Mouse (Mus musculus) right cerebral cortex, postnatal 14 days (tissue): Measurements from ENCODE around the gene Guca2b.
A peak's percentile ranks its signal among the peaks of the same experiment; 100 is the strongest.
"Not testable (repeated sequence)": the region's sequence is repeated elsewhere in the genome, so short reads cannot be mapped to it uniquely, and the experiment has no call there.

ENCODE experiments used
- DNase-seq: peaks from one replicate; pipeline ENCODE4 v3.0.0; 2022

The Guca2b gene

DNA sequence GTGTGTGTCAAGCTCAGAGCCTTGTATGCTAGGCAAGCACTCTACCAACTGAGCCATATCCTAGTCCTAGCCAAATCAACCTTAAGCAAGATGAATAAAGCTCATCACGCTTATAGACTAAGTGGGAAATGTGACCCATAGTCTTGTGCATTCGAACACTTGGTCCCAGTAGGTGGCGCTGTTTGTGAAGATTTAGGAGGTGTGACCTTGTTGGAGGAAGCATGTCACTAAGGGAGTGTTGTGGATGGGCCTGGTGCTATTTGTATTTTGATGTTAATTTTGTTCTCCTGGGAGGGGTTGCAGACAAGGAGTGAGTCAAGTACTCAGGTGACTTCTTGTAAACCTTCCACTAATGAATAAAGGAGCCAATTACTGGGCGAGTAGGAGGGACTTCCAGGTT lies 16.1 kb downstream of the Guca2b start:
- no peak for DNase-seq

DNA sequence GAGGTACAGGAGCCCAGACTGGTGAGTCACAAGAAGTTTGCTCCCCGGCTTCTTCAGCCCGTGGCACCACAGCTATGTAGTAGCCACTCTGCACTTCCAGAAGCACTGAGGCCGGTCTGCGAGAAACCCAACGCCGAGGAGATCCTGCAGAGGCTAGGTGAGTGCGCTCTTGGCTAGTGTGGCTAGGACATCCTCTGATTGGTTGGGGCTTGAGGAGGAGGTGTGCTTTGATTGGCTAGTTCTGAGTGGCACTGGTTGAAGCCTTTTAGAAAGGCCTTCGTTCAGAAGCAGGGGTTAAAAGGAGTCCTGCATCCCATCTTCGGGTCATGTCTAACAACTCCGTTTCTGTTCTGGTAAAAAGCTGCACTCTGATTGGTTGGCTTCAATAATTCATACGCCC lies 20.1 kb downstream of the Guca2b start:
- DNase-seq = no peak

DNA sequence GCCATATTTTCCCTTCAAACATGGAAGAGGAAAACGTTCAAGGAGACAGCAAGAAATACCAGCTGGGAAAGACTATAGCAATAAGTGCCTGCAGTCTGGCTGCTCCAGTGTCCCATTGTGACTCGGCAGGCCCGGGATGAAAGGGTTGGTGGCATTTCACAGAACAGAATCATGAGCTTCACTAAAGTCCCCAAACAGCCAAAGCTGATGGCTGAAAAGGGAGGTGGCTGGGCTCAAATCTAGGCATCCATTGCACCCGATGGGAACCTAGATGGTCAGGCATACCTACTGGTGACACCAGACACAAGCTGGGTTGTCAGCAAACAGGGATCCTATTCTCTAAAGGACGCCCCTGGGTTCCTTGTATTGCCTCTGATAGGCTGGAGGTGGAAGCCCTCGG lies 20.8 kb downstream of the Guca2b start:
- no peak for DNase-seq

DNA sequence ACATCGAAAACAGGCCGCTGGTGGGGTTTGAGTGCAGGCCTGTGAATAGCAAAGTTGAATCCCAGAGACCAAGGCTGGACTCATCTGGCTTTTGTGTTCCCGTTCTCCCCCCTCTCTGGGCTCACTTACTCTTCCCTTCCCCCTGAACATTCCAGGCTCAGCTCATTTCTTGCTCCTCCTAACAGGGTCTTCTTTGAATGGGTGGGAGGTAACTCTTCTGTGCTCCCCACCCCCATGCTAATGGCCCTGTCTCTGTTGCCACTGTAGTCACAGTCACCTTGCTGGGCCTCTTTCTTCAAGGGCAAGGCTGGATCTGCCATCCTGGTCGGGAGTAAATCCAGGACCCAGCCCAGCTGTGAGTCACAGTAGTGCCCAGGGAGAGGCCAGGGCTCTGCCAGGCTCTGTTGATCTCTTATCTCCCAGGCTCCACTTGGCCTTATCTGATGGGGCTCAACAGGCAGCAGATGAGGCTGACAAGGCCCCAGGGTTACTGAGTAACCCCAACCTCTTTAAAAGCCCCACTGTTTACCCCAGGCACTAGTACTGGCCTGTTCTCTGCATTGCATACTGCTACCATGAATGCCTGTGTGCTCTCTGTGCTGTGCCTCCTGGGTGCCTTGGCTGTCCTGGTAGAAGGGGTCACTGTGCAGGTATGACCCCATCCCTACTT lies 21.4 kb downstream of the Guca2b start, which contains the start of gene Guca2a:
Gene Guca2a, plus strand, starts transcription at position 529 of the 670 bp plus-strand sequence.
- DNase-seq = no peak

DNA sequence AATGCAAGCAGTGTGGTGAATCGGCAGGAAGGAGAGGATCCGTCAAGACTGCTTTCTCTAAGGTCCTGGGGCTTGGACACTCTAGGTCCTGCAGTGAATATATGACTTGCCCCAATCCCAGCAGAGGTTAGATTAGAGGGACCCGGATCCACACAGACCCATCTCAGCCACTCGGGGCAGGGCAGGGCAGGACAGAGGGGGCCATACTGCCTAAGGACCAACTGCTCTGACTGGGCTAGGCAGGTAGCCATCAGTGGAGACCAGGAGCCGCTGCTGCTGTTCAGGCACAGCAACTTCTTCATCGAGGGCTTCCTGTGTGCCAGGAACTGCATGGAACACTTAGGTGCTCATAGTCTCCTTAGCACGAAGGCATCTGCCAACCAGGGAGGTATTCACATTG lies 22.0 kb downstream of the Guca2b start:
- no peak for DNase-seq

DNA sequence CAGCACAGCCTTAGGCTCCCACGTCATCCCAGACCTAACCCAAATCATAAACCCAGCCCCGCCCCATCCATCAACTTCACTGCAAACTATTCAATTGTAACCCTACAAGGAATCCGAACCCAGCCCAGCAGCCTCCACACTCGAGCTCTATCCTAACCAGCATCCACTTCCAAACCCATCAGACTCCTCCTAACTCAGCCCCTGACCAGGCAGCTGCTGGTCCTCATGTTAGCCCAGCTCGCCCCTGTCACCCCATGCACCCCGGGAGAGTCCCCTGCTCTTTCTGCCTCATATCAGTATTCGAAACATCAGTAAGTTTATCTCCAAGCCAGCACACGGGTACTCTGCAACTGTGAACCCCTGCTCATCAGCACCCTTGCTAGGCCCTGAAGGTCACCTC lies 23.1 kb downstream of the Guca2b start:
- no peak for DNase-seq

DNA sequence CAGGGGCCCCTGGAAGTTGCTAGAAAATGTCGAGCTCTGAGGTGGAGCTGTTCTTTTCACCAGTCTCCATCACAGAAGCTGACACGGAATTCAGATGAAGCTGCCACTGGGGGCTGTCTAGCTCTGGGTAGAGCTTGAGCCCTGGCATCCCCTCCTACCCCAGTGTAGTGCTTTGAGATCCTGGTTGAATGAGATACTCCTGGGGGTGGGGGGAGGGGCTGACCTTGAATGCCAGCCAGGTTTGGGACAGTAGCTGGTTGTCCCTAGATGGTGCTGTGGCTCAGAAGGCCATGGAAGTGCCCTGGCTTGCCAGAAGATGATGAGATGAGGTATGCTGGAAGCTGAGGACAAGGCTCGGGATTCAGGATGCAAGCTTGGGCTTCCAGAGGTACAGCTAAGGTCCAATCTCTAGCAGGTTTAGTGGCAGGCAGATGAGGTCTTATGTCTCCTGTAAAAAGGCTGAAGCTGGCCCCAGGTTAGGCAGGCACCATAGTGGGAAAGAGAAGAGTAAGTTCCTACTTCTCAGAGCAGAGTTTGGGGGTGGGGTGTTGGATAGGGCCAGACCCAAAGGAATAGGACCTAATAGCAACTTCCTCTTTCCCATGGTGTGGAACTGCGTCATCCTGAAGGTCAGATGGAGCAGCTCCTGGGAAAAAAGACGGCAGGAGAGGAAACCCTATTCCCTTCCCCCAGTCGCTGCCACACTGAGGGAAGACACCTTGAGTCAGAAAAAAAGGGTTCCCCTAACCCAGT lies 23.7 kb downstream of the Guca2b start:
- no peak for DNase-seq

DNA sequence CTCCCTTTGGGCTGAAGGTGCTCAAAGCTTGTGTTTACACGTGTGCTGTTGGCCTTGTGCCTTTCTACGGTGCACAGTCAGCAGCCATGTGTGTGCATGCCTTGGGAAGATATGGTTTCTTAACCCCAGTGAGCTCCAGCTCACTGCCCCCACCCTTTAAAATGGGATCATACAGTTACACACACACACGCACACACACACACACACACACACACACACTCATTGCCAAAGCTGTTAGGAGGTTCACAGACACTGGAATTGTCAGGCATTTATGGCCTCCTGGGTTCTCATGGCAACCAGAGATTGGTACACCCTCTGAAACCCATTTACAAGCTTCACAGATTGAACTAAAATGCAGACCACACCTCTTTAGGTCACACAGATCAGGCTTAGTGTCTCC lies 24.8 kb downstream of the Guca2b start:
- DNase-seq = no peak

DNA sequence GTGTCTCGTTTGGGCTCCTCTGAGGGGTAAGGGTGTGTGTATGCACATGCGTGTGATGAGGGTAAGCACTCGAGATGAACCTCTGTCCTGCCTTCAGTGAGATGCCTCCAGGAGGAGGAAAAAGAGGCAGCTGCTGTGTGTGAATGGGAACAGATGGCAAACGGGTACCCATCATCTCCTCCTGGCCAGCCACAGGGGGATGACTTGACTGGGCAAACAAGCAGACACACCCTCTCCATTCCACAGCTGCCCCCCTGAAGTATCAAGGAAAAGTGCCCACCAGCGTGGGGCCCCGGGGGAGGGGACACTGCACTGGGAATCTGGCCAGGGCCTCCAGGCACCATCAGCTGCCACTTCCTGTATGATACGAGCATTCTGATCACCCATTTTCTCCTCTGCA lies 25.4 kb downstream of the Guca2b start:
- no peak for DNase-seq

DNA sequence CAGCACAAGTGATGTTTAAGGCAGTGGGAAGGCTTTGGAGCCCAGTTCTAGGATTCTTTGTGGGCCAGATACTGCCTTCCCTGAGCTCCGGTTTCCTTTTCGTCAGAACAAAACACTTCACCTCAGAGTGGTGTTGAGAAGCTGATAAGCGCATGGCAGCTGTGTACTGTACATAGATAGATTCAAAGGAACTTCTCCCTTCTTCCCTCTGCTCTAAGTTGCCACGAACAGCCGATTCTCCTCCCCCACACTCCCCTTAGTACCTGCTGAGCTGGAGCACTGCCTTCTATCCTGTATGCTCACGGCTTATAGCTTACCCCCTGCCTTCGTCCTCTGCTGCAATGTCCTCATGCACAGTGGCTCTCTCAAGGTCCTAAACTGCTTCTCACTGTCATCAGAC lies 26.0 kb downstream of the Guca2b start:
- no peak for DNase-seq

DNA sequence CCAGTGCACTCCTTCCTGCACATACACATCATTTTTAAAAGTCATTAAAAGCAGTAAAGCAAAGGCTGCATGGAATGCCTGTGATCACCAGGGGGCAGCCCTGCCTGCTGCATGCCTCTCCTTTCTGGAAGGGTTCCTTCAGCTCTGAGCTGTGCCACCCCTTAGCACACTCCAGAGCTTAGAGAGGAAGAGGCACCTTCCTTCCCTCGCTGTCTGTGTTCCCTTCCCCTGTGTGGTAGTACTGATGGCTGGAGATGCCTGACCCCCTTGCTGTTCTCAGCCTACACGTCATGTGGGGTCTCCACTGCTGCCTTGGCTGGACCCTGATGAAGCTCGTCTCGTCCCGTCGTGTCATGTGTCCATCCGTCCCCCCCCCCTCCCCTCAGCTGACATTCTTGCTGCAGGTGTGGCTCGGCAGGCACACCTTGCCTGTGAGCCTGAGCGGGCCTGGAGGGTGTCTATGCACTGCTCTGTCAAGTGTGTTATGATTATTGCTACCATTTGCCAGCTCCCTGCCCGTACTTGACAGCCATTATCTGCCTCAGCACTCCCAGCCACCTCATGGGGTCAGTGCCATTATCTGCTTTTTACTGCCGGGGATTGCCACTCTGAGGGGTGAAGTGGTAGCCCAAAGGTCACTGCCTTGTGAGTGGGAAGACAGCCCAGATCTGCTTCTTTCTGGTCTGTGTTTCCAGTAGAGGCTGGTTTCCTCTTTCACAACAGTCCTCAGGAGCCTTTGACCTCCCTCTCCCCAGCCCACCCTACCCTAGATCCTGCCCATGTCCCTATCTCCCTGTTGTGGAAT lies 27.4 kb downstream of the Guca2b start:
- peak; percentile 64 for DNase-seq

DNA sequence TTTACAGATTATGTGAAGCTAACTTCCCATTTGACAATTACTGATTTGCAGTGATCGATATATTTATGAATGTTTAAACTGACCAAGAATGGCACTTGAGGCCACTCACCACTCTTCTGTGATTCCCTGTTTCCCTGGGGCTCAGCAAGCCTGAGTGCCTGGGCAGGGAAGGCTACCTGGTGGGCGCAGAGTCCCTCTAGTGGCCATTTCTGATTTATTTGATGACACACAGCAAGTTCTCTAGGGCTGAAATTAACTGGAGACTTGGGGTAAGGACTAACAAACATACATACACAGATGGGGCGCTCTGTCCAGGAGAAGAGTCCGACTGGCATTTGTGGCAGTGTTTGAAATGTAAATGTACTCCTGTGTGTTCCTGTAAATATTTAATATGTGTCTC lies 30.4 kb downstream of the Guca2b start:
- not testable (repeated sequence) for DNase-seq

DNA sequence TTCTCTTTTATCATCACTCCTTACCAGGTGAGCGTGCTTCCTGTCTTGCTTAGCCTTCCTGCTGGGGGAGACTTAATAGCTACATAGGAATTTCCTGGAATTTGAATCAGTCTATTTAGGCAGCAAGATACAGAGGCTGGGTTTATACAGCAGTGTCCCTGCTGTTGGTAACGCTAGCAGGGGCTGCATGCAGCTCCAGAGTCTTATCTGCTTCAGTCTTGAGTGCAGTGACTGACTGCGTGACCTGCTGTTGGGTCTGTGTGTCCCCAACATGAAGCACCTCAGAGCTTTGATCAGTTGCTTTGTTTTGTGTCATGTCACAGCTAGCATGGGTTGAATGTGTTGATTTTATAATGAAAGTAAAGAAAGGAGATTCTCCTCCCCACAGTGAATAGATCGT lies 31.4 kb downstream of the Guca2b start:
- no peak for DNase-seq

DNA sequence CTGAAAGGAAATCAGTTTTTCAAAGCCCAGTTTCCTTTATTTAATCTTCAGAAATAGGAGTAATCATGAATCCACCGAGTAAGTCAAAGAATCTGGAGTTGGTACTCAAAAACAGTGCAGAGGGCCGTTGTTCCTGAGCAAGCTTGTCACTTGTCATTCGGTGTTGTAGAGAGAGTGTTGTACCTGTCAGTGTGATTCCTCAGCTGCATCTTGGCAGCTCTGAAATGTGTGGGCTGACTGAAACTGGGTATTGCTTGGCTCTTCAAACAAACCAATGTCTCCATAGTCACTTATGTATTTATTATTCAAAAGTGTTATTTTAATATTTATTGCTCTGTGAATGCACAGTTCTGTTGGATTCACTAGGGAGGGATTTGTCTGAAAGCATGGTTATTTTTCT lies 31.9 kb downstream of the Guca2b start:
- no peak for DNase-seq

DNA sequence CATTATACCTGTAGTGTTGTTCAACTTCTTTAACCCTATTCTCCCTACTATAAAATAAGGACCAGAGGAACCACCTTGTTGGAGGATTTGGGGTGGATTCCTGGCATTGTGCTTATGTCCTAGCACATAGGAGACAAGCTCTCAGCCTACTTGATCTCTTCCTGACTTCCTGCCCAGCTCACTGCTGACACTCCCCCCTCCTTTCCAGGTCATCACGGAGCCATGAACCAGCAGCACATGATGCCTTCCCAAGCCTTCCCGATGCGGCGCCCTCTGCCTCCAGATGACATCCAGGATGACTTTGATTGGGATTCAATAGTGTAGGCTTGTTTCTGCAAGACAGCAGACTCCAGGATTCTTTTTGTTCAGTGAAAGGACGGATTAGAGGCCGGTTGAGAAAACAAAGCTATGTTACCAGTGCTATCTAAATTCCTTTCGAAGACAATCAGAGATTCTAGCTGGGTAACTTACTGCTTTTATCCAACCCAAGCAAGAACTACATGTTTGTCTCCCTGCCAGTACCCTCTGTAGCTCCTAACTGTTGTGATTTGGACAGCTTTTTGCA lies 32.6 kb downstream of the Guca2b start:
- DNase-seq = no peak

DNA sequence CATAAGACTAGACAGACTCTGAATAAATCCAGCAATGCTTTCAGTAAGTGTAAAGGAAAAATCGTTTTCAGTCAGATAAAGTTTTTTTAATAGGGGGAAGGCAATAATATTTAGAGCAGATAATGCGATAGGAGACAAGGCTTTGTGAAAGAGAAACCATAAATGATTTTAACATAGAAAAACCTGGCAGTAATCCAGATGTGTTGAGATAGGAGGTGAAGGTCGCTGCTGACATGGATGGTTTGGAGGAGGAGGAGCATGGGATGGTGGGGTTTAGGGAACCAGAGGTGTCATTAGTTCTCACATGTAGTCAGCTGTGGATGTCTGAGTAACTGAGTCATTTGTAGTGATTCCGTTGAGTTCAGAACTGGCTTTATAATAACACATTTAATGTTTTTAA lies 44.0 kb downstream of the Guca2b start:
- no peak for DNase-seq

DNA sequence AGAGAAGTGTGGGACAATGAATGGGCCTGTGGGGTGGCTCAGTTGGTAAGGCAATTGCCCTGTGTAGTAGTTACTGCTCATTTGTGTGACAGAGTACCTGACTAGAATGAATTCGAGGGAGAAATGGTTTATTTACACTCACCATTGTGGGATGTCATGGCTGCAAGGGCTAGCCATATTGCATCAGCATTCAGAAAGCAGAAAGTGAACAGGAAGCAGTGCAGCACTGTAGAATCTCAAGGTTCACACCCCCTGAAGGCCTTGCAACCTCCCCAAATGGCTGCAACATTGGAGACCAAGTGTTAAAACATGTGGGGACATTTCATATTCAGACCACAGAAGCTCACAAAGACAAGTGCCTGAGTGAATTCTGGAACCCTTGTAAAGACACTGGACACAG lies 44.7 kb downstream of the Guca2b start:
- no peak for DNase-seq

DNA sequence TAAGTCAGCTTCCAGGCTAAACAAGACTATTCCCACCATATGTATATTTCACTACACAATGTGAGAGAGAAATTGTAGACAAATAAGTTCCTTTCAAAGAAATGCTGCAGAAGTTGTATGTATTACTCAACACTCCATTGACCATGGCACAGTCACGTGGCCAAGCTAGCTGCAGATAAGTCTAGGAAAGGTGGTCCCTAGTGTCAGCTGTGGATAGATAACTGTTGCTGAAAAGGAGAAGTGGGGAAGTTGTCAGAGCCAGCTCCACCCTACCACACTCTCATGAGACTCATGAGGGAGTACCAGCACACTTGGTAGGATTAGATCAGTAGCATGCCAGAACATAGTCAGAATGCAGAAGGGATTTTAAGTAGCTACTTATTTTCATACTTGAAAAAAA lies 49.3 kb downstream of the Guca2b start:
- no peak for DNase-seq
